Mouse (Mus musculus): ENCODE results near the gene Pex6. TPM values are rescaled to one million over a fixed set of nuclear protein-coding genes. Genes with fewer than 3 reads are reported as not detected.

The Pex6 gene
- total and polyA plus RNA-seq, 3 experiments: 14.3 to 52.6 (median 22.1) TPM

DNA sequence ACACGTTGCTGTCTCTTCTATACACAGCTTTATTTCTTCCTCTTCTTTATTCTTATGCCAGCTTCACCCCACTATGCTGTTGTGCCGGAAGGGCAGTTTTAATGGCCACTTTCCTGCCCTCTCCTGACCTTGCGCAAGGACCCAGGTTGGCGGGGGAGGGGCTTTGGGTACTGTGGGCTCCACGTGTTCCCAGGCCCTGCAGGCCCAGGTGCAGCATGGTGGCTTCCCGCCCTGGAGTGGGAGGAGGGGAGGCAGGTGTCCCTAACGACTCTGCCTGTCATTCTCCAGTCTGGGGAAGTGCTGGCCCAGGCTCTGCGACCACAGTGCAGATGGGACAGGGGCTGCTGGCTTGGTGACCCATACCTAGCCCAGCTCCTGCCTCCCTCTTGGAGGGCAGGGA lies 56.6 kb downstream of the Pex6 start:
- no peak overlapping the region for H3K4me3 ChIP-seq (ENCODE audit: low read depth, low read length)
- no peak for ATAC-seq (ENCODE audit: extremely low read depth, insufficient number of reproducible peaks, low FRiP score, poor library complexity, severe bottlenecking)
- H3K27me3 ChIP-seq (ENCODE audit: insufficient read depth, low read length): peaks cover 23% of the 10 kb centered on the region
- H3K9me3 ChIP-seq (replicated peaks): no peaks in the 10 kb centered on the region
- no peaks in the 10 kb centered on the region for H3K36me3 ChIP-seq (replicated peaks)
- TF ChIP-seq CTCF (IDR thresholded peaks at IDR 0.05; ENCODE audit: low read depth, low read length) (no peak), POLR2AphosphoS5 (IDR thresholded peaks at IDR 0.05; ENCODE audit: insufficient replicate concordance, low read depth, low read length) (no peak), GATA2 (IDR thresholded peaks at IDR 0.05; ENCODE audit: borderline replicate concordance, low read depth, low read length) (no peak), GATA1 (IDR thresholded peaks at IDR 0.05; ENCODE audit: borderline replicate concordance, low read length) (no peak), TAL1 (conservative IDR thresholded peaks at IDR 0.05; ENCODE audit: low read depth, low read length) (no peak)
- peaks cover 25% of the 10 kb centered on the region for H3K4me1 ChIP-seq (ENCODE audit: insufficient read depth, low read depth, low read length)
- no peak for DNase-seq (ENCODE audit: low spot score)

DNA sequence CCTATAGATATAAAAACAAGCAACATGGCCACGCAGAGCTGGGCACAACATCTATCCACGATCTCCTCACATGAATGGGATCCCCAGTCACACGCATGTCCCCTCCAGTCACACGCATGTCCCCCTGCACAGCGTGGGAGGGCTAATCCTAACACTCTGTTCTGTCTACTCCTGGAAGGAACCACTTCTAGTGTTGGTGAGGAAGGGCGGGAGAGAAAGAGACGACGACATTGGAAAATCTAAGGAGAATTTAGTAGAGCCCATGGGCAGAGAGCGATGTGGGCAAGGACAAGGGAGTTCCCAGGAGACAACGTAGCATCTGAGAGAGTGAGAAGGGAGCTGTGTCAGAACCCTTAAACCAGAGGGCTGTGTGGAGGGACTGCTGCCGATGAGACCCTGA lies 59.3 kb downstream of the Pex6 start:
- H3K4me3 ChIP-seq (ENCODE audit: low read depth, low read length): no peak overlapping the region
- H3K9me3 ChIP-seq (replicated peaks): no peaks in the 10 kb centered on the region
- H3K4me1 ChIP-seq (ENCODE audit: insufficient read depth, low read depth, low read length): peaks cover 41% of the 10 kb centered on the region
- H3K36me3 ChIP-seq (replicated peaks): peaks cover 18% of the 10 kb centered on the region
- no peak for DNase-seq (ENCODE audit: low spot score)
- TF ChIP-seq TAL1 (conservative IDR thresholded peaks at IDR 0.05; ENCODE audit: low read depth, low read length) (no peak), CTCF (IDR thresholded peaks at IDR 0.05; ENCODE audit: low read depth, low read length) (no peak), GATA2 (IDR thresholded peaks at IDR 0.05; ENCODE audit: borderline replicate concordance, low read depth, low read length) (no peak), GATA1 (IDR thresholded peaks at IDR 0.05; ENCODE audit: borderline replicate concordance, low read length) (no peak), POLR2AphosphoS5 (IDR thresholded peaks at IDR 0.05; ENCODE audit: insufficient replicate concordance, low read depth, low read length) (no peak)
- no peak for ATAC-seq (ENCODE audit: extremely low read depth, insufficient number of reproducible peaks, low FRiP score, poor library complexity, severe bottlenecking)
- H3K27me3 ChIP-seq (ENCODE audit: insufficient read depth, low read length): peaks cover 4% of the 10 kb centered on the region; the same call in 1 of the 2 replicates

GRCm38 (mm10) chr17:46771025-46771424 lies 59.8 kb downstream of the Pex6 start:
- no peaks in the 10 kb centered on the region for H3K9me3 ChIP-seq (replicated peaks)
- ATAC-seq (ENCODE audit: extremely low read depth, insufficient number of reproducible peaks, low FRiP score, poor library complexity, severe bottlenecking) (no peak), DNase-seq (ENCODE audit: low spot score) (no peak)
- H3K4me3 ChIP-seq (ENCODE audit: low read depth, low read length): no peak overlapping the region
- no peak for TF ChIP-seq CTCF (IDR thresholded peaks at IDR 0.05; ENCODE audit: low read depth, low read length)
- peaks cover 46% of the 10 kb centered on the region for H3K4me1 ChIP-seq (ENCODE audit: insufficient read depth, low read depth, low read length)
- peaks cover 4% of the 10 kb centered on the region; the same call in 1 of the 2 replicates for H3K27me3 ChIP-seq (ENCODE audit: insufficient read depth, low read length)
- H3K36me3 ChIP-seq (replicated peaks): peaks cover 23% of the 10 kb centered on the region

DNA sequence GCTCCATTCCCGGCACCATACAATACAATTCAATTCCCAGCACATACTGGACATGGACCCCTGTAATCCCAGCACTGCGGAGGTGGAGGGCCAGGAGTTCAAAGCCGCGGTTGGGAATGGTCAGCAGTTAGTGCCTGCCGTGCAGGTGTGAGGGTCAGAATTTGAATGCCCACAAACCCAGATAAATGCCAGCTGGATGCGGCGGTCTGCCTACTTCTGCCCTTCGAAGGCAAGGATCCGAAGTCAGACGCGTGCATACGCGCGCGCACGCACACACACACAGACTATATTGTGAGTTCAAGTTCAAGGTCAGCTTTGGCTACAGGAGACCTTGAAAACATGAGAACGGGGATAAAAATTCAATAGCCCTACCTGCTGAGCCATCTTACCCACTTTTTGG lies 60.4 kb downstream of the Pex6 start:
- no peak for TF ChIP-seq TAL1 (conservative IDR thresholded peaks at IDR 0.05; ENCODE audit: low read depth, low read length)
- TF ChIP-seq GATA2 (IDR thresholded peaks at IDR 0.05; ENCODE audit: borderline replicate concordance, low read depth, low read length): no peak
- no peak for TF ChIP-seq POLR2AphosphoS5 (IDR thresholded peaks at IDR 0.05; ENCODE audit: insufficient replicate concordance, low read depth, low read length)
- TF ChIP-seq CTCF (IDR thresholded peaks at IDR 0.05; ENCODE audit: low read depth, low read length): no peak
- no peak for TF ChIP-seq GATA1 (IDR thresholded peaks at IDR 0.05; ENCODE audit: borderline replicate concordance, low read length)
- no peaks in the 10 kb centered on the region for H3K9me3 ChIP-seq (replicated peaks)
- H3K4me3 ChIP-seq (ENCODE audit: low read depth, low read length): peak overlapping the region; percentile 99; the same call in 1 of the 2 replicates
- H3K27me3 ChIP-seq (ENCODE audit: insufficient read depth, low read length): peaks cover 4% of the 10 kb centered on the region; the same call in 1 of the 2 replicates
- peaks cover 51% of the 10 kb centered on the region for H3K4me1 ChIP-seq (ENCODE audit: insufficient read depth, low read depth, low read length)
- ATAC-seq (ENCODE audit: extremely low read depth, insufficient number of reproducible peaks, low FRiP score, poor library complexity, severe bottlenecking) (no peak), DNase-seq (ENCODE audit: low spot score) (no peak)
- peaks cover 28% of the 10 kb centered on the region for H3K36me3 ChIP-seq (replicated peaks)

- H3K4me3 ChIP-seq (ENCODE audit: low read depth, low read length): peak overlapping the region; percentile 99
- DNase-seq (ENCODE audit: low spot score) (no peak), ATAC-seq (ENCODE audit: extremely low read depth, insufficient number of reproducible peaks, low FRiP score, poor library complexity, severe bottlenecking) (no peak)
- no peaks in the 10 kb centered on the region for H3K9me3 ChIP-seq (replicated peaks)
- TF ChIP-seq TAL1 (conservative IDR thresholded peaks at IDR 0.05; ENCODE audit: low read depth, low read length) (no peak), GATA2 (IDR thresholded peaks at IDR 0.05; ENCODE audit: borderline replicate concordance, low read depth, low read length) (no peak), POLR2AphosphoS5 (IDR thresholded peaks at IDR 0.05; ENCODE audit: insufficient replicate concordance, low read depth, low read length) (no peak), GATA1 (IDR thresholded peaks at IDR 0.05; ENCODE audit: borderline replicate concordance, low read length) (no peak), CTCF (IDR thresholded peaks at IDR 0.05; ENCODE audit: low read depth, low read length) (no peak)
- peaks cover 4% of the 10 kb centered on the region; the same call in 1 of the 2 replicates for H3K27me3 ChIP-seq (ENCODE audit: insufficient read depth, low read length)
- H3K36me3 ChIP-seq (replicated peaks): peaks cover 31% of the 10 kb centered on the region
- H3K4me1 ChIP-seq (ENCODE audit: insufficient read depth, low read depth, low read length): peaks cover 51% of the 10 kb centered on the region
Measured at GRCm38 (mm10) chr17:46772038-46772403, 60.8 kb downstream of the Pex6 start.

DNA sequence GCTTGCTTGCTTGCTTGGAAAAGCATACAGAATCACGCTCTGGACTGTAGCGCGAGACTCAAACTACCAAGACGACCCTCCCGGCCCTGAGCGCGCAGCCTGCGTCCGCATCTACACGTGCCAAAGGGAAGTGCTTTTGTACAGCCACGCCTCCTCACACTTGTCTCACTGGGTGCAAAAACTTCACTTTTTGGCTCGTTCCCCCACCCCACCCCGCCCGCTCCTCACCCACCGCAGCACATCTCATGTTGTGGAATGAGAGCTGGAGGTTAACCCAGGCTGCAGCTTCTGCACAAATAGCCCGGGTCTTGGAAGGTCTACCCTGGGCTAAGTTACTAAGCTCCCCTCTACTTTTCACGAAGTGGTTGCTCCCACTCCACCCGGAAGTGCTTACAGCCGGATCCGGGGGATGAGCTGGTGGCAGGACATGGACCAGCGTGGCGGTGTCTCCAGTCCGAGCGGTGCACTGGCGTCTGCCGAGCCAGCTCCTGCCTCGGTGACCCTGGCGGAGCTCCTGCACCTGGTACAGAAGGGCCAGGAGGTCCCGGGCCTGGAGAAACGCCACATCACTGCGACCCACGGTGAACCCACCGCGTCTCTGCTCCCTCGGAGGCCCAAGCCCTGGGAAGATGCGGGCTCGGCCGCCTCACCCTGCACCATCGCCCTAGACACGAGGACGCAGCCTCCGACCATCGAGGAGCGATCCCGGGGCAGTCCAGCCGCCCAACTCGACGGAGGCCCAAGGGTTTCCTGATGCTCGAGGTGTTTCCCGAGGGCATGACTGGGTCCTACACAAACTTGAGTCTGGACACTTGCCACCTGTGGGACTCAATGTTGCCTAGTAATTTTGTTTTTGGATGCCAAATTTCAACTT lies 61.4 kb downstream of the Pex6 start, which contains the start of gene 2310039H08Rik:
TSS of gene 2310039H08Rik (plus strand) at position 232 of the 874 bp plus-strand sequence.
- Histone ChIP-seq H3K9me3 (replicated peaks) (no peaks in the 10 kb centered on the region), H3K4me1 (ENCODE audit: insufficient read depth, low read depth, low read length) (peaks cover 51% of the 10 kb centered on the region), H3K27me3 (ENCODE audit: insufficient read depth, low read length) (peaks cover 4% of the 10 kb centered on the region; the same call in 1 of the 2 replicates), H3K4me3 (ENCODE audit: low read depth, low read length) (peak within 1 kb of the TSS; percentile 99), H3K36me3 (replicated peaks) (peaks cover 37% of the 10 kb centered on the region)
- DNase-seq (ENCODE audit: low spot score) (peak; percentile 96), ATAC-seq (ENCODE audit: extremely low read depth, insufficient number of reproducible peaks, low FRiP score, poor library complexity, severe bottlenecking) (peak; percentile 75)
- TF ChIP-seq GATA1 (IDR thresholded peaks at IDR 0.05; ENCODE audit: borderline replicate concordance, low read length) (no peak), POLR2AphosphoS5 (IDR thresholded peaks at IDR 0.05; ENCODE audit: insufficient replicate concordance, low read depth, low read length) (0 out of 2 replicates have a peak, but pooled peaks have one; percentile 78), CTCF (IDR thresholded peaks at IDR 0.05; ENCODE audit: low read depth, low read length) (no peak), GATA2 (IDR thresholded peaks at IDR 0.05; ENCODE audit: borderline replicate concordance, low read depth, low read length) (no peak), TAL1 (conservative IDR thresholded peaks at IDR 0.05; ENCODE audit: low read depth, low read length) (no peak)

Data from G1E (cell line).